Mouse (Mus musculus): ENCODE data around the gene Ugt1a6b.

DNA sequence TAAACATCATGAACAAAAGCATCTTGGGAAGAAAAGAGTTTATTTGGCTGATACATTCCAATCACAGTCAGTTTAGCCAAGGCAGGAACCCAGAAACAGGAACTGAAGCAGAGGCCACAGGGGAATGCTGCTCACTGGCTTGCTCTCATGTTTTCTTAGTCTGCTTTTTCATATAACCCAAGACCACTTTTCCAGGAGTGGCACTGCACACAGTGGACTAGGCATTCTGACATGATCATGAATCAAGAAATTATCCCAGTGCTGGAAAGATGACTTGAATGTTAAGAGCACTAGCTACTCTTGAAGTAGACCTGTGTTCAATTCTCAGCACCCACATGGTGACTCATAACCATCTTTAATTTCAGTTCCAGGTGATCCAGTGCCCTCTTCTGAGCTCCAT is 122.7 kb downstream of the Ugt1a6b start:
- TF ChIP-seq POLR2A (IDR thresholded peaks at IDR 0.05; ENCODE audit: insufficient read depth, low read depth, low read length) (no peak), CTCF (IDR thresholded peaks at IDR 0.05; ENCODE audit: insufficient read depth, low read depth, low read length) (no peak)

Data from olfactory bulb, adult 2 months (tissue).